Mouse (Mus musculus) hindbrain, embryonic 13.5 days (tissue): Measurements from ENCODE around the gene Prdx2. TPM values are rescaled to one million over a fixed set of nuclear protein-coding genes. Genes with fewer than 3 reads are reported as not detected.

ENCODE experiments used
- ATAC-seq: fragments of 200-750 bp; cut with Nextera tagmentation; 2 replicates; pipeline ENCODE4 v1.8.0; 2017; ENCODE audit warnings: moderate TSS enrichment; ENCODE audit not compliant: low FRiP score
- H3K27ac ChIP-seq: fragments of 300-500 bp; sonication (generic); 2 replicates; pipeline ENCODE4 v1.5.1; 2015; ENCODE audit warnings: inconsistent platforms, mild to moderate bottlenecking, moderate library complexity
- H3K27me3 ChIP-seq: fragments of 300-500 bp; sonication (generic); 2 replicates; pipeline ENCODE4 v1.6.1; 2015; ENCODE audit warnings: mild to moderate bottlenecking, inconsistent platforms
- H3K36me3 ChIP-seq: fragments of 300-500 bp; sonication (generic); 2 replicates; pipeline ENCODE4 v1.6.1; 2015; ENCODE audit warnings: mild to moderate bottlenecking, inconsistent platforms
- H3K4me1 ChIP-seq: fragments of 300-500 bp; sonication (generic); replicated peaks from 2 replicates; pipeline ENCODE4 v1.6.1; 2015; ENCODE audit warnings: inconsistent platforms
- H3K4me2 ChIP-seq: fragments of 300-500 bp; sonication (generic); 2 replicates; pipeline ENCODE4 v1.6.1; 2015; ENCODE audit warnings: inconsistent platforms, mild to moderate bottlenecking, moderate library complexity
- H3K4me3 ChIP-seq: fragments of 300-500 bp; sonication (generic); 2 replicates; pipeline ENCODE4 v1.5.1; 2015; ENCODE audit warnings: mild to moderate bottlenecking, inconsistent platforms
- H3K9ac ChIP-seq: fragments of 300-500 bp; sonication (generic); 2 replicates; pipeline ENCODE4 v1.6.1; 2015; ENCODE audit warnings: mild to moderate bottlenecking, inconsistent platforms
- H3K9me3 ChIP-seq: fragments of 300-500 bp; sonication (generic); 2 replicates; pipeline ENCODE4 v1.6.1; 2016; ENCODE audit warnings: inconsistent platforms
- WGBS: fragments of 180-500 bp; shearing (Covaris S2); methylation state at CpG from one replicate; pipeline ENCODE4 v1.1.7; 2015; 5-methylcytosine and 5-hydroxymethylcytosine counted together
- polyA plus RNA-seq: library from polyadenylated mRNA; unstranded; fragments of >200 nt; fragmentation: Nextera tagmentation; extraction: Ambion mirVana; gene quantifications from 2 replicates; pipeline ENCODE4 v1.2.1, GENCODE M21; 2015

The Prdx2 gene
- polyA plus RNA-seq = 1,362 and 1,388 TPM in 2 replicates

- H3K27me3 ChIP-seq = no peaks in the 10 kb centered on the region
- peak within 1 kb of the TSS; percentile 74 for H3K4me3 ChIP-seq
- H3K9ac ChIP-seq = peak within 1 kb of the TSS; percentile 90
- peak within 1 kb of the TSS; percentile 91 for H3K27ac ChIP-seq
- H3K36me3 ChIP-seq = peaks cover 35% of the 10 kb centered on the region
- H3K9me3 ChIP-seq = no peaks in the 10 kb centered on the region
- ATAC-seq = peak; percentile 77
- H3K4me1 ChIP-seq = peaks cover 56% of the 10 kb centered on the region
- peak within 1 kb of the TSS; percentile 98 for H3K4me2 ChIP-seq
- under 1% methylated on average over 56 of the region's 56 CpGs for WGBS
Observed at GRCm38 (mm10) chr8:84969241-84970134, at the start of gene Prdx2, which contains the start of the genes Gm49661 and Rnaseh2a. TSS of gene Prdx2 (plus strand) at chr8:84969587. TSS of gene Gm49661 (minus strand) at chr8:84969433. TSS of gene Rnaseh2a (minus strand) at chr8:84969767.

DNA sequence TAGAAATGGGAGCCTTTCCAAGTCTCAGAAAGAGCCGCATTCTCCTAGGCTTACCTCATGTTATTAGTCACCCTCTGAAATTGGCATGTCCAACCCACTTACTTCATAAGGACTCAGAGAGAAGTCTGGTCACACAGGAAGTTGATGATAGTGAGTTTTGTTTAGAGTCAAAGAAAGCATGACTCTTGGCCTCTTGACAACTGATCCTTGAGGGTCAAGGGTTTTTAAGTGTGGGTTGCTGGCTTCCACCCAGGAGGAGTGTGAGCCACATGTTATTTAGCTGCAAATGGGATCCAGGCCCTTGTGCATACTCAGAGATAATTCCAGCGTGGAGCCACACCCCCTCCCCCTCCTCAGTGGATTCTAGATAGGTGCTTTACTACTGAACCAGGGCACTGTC lies 47.8 kb upstream of the Prdx2 start:
- 84% methylated on average over 2 of the region's 2 CpGs for WGBS
- ATAC-seq = no peak
- peaks cover 92% of the 10 kb centered on the region for H3K36me3 ChIP-seq
- H3K9me3 ChIP-seq = no peaks in the 10 kb centered on the region
- H3K27ac ChIP-seq = no peak overlapping the region
- H3K4me1 ChIP-seq = no peaks in the 10 kb centered on the region
- peaks cover 49% of the 10 kb centered on the region for H3K27me3 ChIP-seq
- H3K4me2 ChIP-seq = no peak overlapping the region
- no peak overlapping the region for H3K4me3 ChIP-seq
- no peak overlapping the region for H3K9ac ChIP-seq

- Histone ChIP-seq H3K4me1 (peaks cover 6% of the 10 kb centered on the region), H3K36me3 (peaks cover 82% of the 10 kb centered on the region), H3K4me2 (no peak overlapping the region), H3K9me3 (no peaks in the 10 kb centered on the region), H3K27ac (no peak overlapping the region), H3K9ac (no peak overlapping the region), H3K4me3 (no peak overlapping the region), H3K27me3 (peaks cover 26% of the 10 kb centered on the region)
- ATAC-seq = no peak
- WGBS = 81% methylated on average over 7 of the region's 7 CpGs
Observed at GRCm38 (mm10) chr8:84925557-84925956, 43.8 kb upstream of the Prdx2 start.

- Histone ChIP-seq H3K36me3 (peaks cover 79% of the 10 kb centered on the region), H3K27ac (no peak overlapping the region), H3K9ac (no peak overlapping the region), H3K4me1 (peaks cover 6% of the 10 kb centered on the region), H3K4me2 (no peak overlapping the region), H3K4me3 (no peak overlapping the region), H3K27me3 (peaks cover 33% of the 10 kb centered on the region), H3K9me3 (no peaks in the 10 kb centered on the region)
- 82% methylated on average over 1 of the region's 1 CpGs for WGBS
- no peak for ATAC-seq
Observed at GRCm38 (mm10) chr8:84927513-84927912, 41.9 kb upstream of the Prdx2 start.

DNA sequence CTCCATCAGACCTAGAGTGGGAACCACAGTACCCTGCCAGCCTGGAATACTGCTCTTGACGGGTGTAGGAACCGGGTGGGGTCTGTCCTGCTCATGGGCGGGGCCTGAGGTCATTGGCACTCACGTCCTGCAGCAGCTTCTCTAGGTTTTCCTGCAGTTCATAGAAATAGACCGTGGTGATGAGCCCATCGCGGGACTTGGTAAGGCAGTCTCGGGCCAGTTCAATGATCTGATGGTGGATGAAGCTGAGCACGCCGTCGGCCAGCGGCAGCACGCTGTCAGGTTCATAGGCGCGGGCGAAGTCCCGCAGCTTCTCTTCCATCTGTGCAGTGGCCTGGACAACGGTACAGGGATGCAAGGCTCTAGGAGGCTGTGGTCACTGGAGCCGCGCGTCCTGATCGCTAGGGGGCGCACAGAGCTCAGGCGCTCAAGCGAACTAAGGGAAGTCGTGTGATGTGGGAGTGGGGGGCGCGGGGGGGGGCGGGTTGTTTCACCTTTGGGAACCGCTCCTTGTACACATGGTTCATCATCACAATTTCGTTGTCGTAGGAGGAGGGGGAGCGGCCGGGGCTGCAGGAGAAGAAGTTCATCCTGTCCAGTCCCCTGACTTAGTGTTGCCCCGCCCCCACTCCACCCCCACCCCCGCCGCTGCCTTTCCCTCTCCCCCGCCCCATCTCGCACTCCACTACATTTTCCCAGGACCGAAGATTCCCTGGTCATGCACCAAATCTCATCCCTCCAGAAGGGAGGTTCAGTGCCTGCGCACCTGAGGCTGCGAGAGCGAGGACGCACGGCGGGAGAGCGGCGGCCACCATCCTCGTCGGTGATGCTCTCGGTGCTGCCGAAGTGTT lies 40.7 kb upstream of the Prdx2 start:
- Histone ChIP-seq H3K4me2 (peak overlapping the region; percentile 50), H3K36me3 (peaks cover 75% of the 10 kb centered on the region), H3K9me3 (no peaks in the 10 kb centered on the region), H3K4me1 (peaks cover 8% of the 10 kb centered on the region), H3K27ac (no peak overlapping the region), H3K27me3 (peaks cover 36% of the 10 kb centered on the region), H3K4me3 (peak overlapping the region; percentile 27), H3K9ac (peak overlapping the region; percentile 58)
- WGBS = 2% methylated on average over 45 of the region's 52 CpGs
- peak; percentile 75 for ATAC-seq

- ATAC-seq = no peak
- H3K4me2 ChIP-seq = no peak overlapping the region
- no peaks in the 10 kb centered on the region for H3K9me3 ChIP-seq
- H3K36me3 ChIP-seq = peaks cover 58% of the 10 kb centered on the region
- whole genome bisulfite sequencing = 85% methylated on average over 13 of the region's 13 CpGs
- H3K9ac ChIP-seq = 0 out of 2 replicates have a peak overlapping the region, but pooled peaks have one; percentile 19
- H3K4me1 ChIP-seq = peaks cover 27% of the 10 kb centered on the region
- H3K27ac ChIP-seq = no peak overlapping the region
- no peak overlapping the region for H3K4me3 ChIP-seq
- H3K27me3 ChIP-seq = peaks cover 37% of the 10 kb centered on the region
Observed at GRCm38 (mm10) chr8:84930582-84930981, 38.8 kb upstream of the Prdx2 start.

DNA sequence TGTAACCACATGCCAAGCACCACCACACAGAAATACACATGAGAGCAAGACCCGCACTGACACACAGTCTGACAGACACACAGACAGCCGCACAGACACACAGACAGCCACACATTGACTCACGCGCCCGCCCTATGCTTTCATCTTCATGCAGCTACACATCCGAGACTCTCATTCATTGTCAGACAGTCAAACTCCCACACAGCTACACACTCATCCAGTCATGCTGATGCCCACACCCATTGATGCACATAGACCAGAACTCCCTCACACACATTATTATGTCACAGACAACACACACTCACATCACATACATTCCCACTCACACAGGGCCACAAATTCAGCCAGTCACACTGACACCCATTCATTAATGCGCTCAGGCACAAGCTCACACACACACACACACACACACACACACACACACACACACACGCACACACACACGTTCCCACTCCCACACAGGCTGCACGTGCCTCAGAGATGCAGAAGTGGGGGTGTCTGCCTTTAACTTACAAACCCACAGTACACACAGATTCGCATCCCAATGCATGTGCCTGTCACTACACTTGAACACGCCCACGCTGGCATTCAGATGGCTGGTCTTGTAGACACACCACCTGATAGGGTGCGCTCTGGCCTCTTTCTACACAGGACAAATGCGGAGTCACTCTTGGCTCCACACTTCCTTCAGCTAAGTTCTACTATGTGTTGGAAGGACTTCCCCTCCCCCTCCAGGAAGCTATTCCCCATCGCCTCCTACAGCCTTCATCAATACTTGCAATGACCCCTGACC lies 35.4 kb upstream of the Prdx2 start:
- Histone ChIP-seq H3K27ac (peak overlapping the region; percentile 40; the same call in 1 of the 2 replicates), H3K27me3 (peaks cover 37% of the 10 kb centered on the region)
- 83% methylated on average over 16 of the region's 16 CpGs for WGBS

GRCm38 (mm10) chr8:84934860-84935259 lies 34.5 kb upstream of the Prdx2 start:
- Histone ChIP-seq H3K36me3 (peaks cover 28% of the 10 kb centered on the region), H3K4me2 (peak overlapping the region; percentile 87), H3K9me3 (no peaks in the 10 kb centered on the region), H3K4me1 (peaks cover 37% of the 10 kb centered on the region), H3K4me3 (peak overlapping the region; percentile 85), H3K27me3 (peaks cover 35% of the 10 kb centered on the region), H3K9ac (peak overlapping the region; percentile 98), H3K27ac (peak overlapping the region; percentile 98)
- 1% methylated on average over 15 of the region's 15 CpGs for WGBS
- ATAC-seq = peak; percentile 67

More for the DNA sequence above, 35.4 kb upstream of the Prdx2 start:
- peak overlapping the region; percentile 87 for H3K4me2 ChIP-seq
- no peak for ATAC-seq
- H3K4me1 ChIP-seq = peaks cover 44% of the 10 kb centered on the region
- H3K9me3 ChIP-seq = no peaks in the 10 kb centered on the region
- peak overlapping the region; percentile 85 for H3K4me3 ChIP-seq
- H3K36me3 ChIP-seq = peaks cover 33% of the 10 kb centered on the region
- H3K9ac ChIP-seq = peak overlapping the region; percentile 98; the same call in 1 of the 2 replicates

- peaks cover 29% of the 10 kb centered on the region for H3K27me3 ChIP-seq
- WGBS = 5% methylated on average over 14 of the region's 14 CpGs
- peaks cover 37% of the 10 kb centered on the region for H3K4me1 ChIP-seq
Observed at GRCm38 (mm10) chr8:84935489-84935888, 33.9 kb upstream of the Prdx2 start.

DNA sequence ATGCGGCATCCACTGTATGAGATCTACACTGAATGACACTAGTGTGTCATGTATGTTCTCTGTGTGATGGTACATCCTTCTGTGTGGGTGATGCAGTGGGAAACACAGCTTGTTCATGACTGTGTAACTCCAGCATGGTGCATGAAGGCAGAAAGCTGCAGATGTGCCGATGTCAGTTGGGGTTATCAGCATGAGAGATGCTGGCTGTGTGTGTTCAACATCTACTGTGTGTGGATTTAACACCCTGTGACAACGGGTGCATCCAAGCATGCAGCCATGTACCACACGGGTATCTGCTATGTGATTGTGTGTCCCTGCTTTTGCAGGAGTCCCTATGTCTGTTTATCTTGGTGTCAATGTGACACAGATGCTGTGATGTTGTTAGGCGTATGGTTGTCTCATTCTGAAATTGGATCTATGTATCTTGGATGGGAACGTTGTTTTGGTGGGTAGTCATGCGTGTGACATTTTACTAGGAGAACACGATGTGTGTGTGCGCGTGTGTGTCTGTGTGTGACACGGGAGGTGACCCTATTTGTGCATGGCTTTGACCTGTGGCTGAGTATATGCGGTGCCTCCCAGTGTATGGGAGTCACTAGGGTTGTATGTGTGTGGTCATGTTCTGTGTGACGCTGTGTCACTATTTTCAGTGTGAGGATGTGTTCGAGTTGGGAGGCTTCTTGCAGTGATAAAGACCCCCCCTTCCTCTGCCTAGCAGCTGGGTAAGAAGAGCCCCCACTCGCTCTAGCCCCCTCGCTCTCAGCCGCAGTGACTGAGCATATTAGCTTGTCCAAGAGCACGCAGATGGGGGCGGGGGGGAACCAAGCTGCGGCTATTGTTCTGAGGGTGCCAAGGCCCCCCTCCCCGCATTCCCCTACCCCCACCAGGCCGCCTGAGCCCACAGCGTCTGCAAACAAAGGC lies 33.1 kb upstream of the Prdx2 start:
- peak overlapping the region; percentile 98 for H3K9ac ChIP-seq
- 13% methylated on average over 20 of the region's 23 CpGs for WGBS
- peaks cover 37% of the 10 kb centered on the region for H3K4me1 ChIP-seq
- H3K4me2 ChIP-seq = peak overlapping the region; percentile 87
- peak overlapping the region; percentile 98 for H3K27ac ChIP-seq
- H3K4me3 ChIP-seq = peak overlapping the region; percentile 85
- peak; percentile 56 for ATAC-seq
- H3K36me3 ChIP-seq = peaks cover 16% of the 10 kb centered on the region
- peaks cover 30% of the 10 kb centered on the region for H3K27me3 ChIP-seq
- H3K9me3 ChIP-seq = no peaks in the 10 kb centered on the region

More at GRCm38 (mm10) chr8:84935489-84935888, 33.9 kb upstream of the Prdx2 start:
- Histone ChIP-seq H3K36me3 (peaks cover 21% of the 10 kb centered on the region), H3K4me3 (peak overlapping the region; percentile 85), H3K9me3 (no peaks in the 10 kb centered on the region), H3K9ac (peak overlapping the region; percentile 98), H3K27ac (peak overlapping the region; percentile 98), H3K4me2 (peak overlapping the region; percentile 87)
- peak; percentile 10; the same call in 1 of the 2 replicates for ATAC-seq
